Mouse (Mus musculus) liver, postnatal 0 days (tissue): ENCODE data around the gene Dpf3. TPM values are rescaled to one million over a fixed set of nuclear protein-coding genes. Genes with fewer than 3 reads are reported as not detected.
A peak's percentile ranks its signal among the peaks of the same experiment; 100 is the strongest.

Experiments
- ATAC-seq: fragments of 200-750 bp; cut with Nextera tagmentation; 2 replicates; pipeline ENCODE4 v1.8.0; 2017; ENCODE audit warnings: mild to moderate bottlenecking, moderate library complexity
- DNase-seq: peaks from one replicate; pipeline ENCODE4 v3.0.0-alpha.2; 2016
- H3K27ac ChIP-seq: fragments of 300-500 bp; sonication (generic); 2 replicates; pipeline ENCODE4 v1.5.1; 2014; ENCODE audit warnings: antibody characterized with exemption, moderate library complexity, mild to moderate bottlenecking, low read depth
- H3K27me3 ChIP-seq: fragments of 300-500 bp; sonication (generic); 2 replicates; pipeline ENCODE4 v1.6.1; 2014; ENCODE audit warnings: low read length, control low read depth, mixed read lengths; ENCODE audit not compliant: insufficient read depth
- H3K36me3 ChIP-seq: fragments of 300-500 bp; sonication (generic); replicated peaks from 2 replicates; pipeline ENCODE4 v1.6.1; 2014; ENCODE audit warnings: mild to moderate bottlenecking, control low read depth, low read length, moderate library complexity, mixed read lengths; ENCODE audit not compliant: insufficient read depth
- H3K4me1 ChIP-seq: fragments of 300-500 bp; sonication (generic); 2 replicates; pipeline ENCODE4 v1.6.1; 2014; ENCODE audit warnings: antibody characterized with exemption, mild to moderate bottlenecking, control low read depth; ENCODE audit not compliant: insufficient read depth
- H3K4me2 ChIP-seq: fragments of 300-500 bp; sonication (generic); 2 replicates; pipeline ENCODE4 v1.6.1; 2014; ENCODE audit warnings: low read depth, mild to moderate bottlenecking, low read length, moderate library complexity, mixed read lengths
- H3K4me3 ChIP-seq: fragments of 300-500 bp; sonication (generic); 2 replicates; pipeline ENCODE4 v1.5.1; 2014; ENCODE audit warnings: low read depth, low read length
- H3K9ac ChIP-seq: fragments of 300-500 bp; sonication (generic); replicated peaks from 2 replicates; pipeline ENCODE4 v1.6.1; 2014; ENCODE audit warnings: mild to moderate bottlenecking, moderate library complexity
- H3K9me3 ChIP-seq: fragments of 300-500 bp; sonication (generic); 2 replicates; pipeline ENCODE4 v1.6.1; 2016; ENCODE audit warnings: mild to moderate bottlenecking, control low read depth, low read length, mixed read lengths
- CTCF ChIP-seq: sonication (generic); IDR thresholded peaks from 2 replicates; pipeline ENCODE4 v1.5.1; 2016; ENCODE audit warnings: antibody characterized with exemption, low read depth
- EP300 ChIP-seq: IDR thresholded peaks from 2 replicates; pipeline ENCODE4 v1.6.1; 2016; ENCODE audit warnings: antibody characterized with exemption, low read depth, mild to moderate bottlenecking
- WGBS: fragments of 180-500 bp; shearing (Covaris S2); extraction: QIAGEN DNeasy Blood & Tissue Kit; methylation state at CpG from one replicate; pipeline ENCODE4 v1.1.7; 2014; ENCODE audit not compliant: insufficient replicate concordance; 5-methylcytosine and 5-hydroxymethylcytosine counted together
- polyA plus RNA-seq: library from polyadenylated mRNA; unstranded; fragments of >200 nt; fragmentation: Nextera tagmentation; extraction: Ambion mirVana; gene quantifications from 2 replicates; pipeline ENCODE4 v1.2.1, GENCODE M21; 2015

Gene Dpf3
- polyA plus RNA-seq, 1 experiment from 2014 or later, result 7.5 TPM

DNA sequence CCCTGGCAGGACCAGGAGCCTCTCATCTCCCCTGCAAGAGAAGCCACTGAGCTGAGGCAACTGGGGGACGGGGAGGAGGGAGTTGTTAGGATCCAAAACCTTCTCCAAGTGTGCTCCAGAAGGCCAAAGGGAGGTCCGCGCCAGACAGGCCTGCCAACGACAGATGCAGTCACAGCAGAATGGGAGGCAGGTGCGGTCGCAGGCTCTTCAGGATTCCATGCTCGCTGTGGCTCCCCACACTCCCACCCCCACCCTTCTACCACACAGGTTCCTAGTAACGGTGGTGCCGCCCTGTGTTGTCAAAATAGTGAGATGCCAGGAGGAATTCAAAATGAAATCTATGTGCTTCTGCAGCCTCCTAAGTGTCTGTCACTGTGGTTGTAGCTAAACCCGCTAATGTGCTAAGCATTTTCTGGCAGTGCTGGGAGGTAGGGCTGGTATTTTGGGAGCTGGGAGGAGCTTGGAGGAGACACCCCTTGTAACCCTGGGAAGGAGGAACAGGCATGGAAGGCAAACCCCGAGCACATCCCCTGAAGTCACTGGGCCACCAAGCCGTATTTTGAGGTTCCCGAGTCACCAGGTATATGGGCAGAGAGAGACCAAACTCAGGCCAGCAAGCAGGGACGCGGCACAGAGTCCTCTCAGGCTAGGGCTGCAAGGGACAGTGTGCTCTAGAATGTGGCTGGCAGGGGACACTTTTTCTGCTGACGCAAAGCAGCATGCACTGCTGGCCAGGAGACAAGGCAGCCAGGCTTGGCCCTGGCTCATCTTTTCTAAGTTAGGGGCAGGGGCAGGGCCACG, 75.6 kb downstream of the Dpf3 start:
- 67% methylated on average over 17 of the region's 17 CpGs for WGBS

DNA sequence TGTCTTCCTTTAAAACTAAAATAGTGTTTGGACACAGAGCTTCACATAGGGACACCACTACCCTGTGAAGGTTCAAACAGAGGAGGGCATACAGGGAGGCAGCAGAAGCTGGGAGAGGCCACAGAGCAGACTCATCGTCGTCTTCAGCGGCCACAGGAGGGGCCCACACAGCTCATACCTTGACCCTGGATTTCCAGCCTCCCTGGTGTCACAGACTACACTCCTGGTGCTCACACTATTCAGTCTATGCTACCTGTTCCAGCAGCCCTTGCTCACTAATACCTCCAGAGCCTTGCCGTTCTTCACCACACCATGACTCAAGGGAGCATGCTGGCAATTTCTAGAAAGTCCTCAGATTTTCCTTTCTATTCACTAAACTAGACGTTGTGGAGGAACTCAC, 76.5 kb downstream of the Dpf3 start:
- H3K4me1 ChIP-seq, result peaks cover 2% of the 10 kb centered on the region
- H3K4me2 ChIP-seq, result no peak overlapping the region
- no peak for TF ChIP-seq EP300
- TF ChIP-seq CTCF, result no peak
- ATAC-seq (no peak), DNase-seq (no peak)
- H3K36me3 ChIP-seq, result no peaks in the 10 kb centered on the region
- H3K9ac ChIP-seq, result no peak overlapping the region
- no peaks in the 10 kb centered on the region for H3K9me3 ChIP-seq
- no peak overlapping the region for H3K4me3 ChIP-seq
- no peaks in the 10 kb centered on the region for H3K27me3 ChIP-seq
- H3K27ac ChIP-seq, result no peak overlapping the region
- WGBS, result 78% methylated on average over 5 of the region's 5 CpGs

More for the DNA sequence above, 75.6 kb downstream of the Dpf3 start:
- H3K27ac ChIP-seq, result no peak overlapping the region
- H3K4me3 ChIP-seq, result no peak overlapping the region
- H3K36me3 ChIP-seq, result no peaks in the 10 kb centered on the region
- no peak overlapping the region for H3K4me2 ChIP-seq
- no peaks in the 10 kb centered on the region for H3K9me3 ChIP-seq
- H3K4me1 ChIP-seq, result no peaks in the 10 kb centered on the region
- TF ChIP-seq CTCF (no peak), EP300 (no peak)
- DNase-seq (no peak), ATAC-seq (no peak)
- no peak overlapping the region for H3K9ac ChIP-seq
- H3K27me3 ChIP-seq, result no peaks in the 10 kb centered on the region

DNA sequence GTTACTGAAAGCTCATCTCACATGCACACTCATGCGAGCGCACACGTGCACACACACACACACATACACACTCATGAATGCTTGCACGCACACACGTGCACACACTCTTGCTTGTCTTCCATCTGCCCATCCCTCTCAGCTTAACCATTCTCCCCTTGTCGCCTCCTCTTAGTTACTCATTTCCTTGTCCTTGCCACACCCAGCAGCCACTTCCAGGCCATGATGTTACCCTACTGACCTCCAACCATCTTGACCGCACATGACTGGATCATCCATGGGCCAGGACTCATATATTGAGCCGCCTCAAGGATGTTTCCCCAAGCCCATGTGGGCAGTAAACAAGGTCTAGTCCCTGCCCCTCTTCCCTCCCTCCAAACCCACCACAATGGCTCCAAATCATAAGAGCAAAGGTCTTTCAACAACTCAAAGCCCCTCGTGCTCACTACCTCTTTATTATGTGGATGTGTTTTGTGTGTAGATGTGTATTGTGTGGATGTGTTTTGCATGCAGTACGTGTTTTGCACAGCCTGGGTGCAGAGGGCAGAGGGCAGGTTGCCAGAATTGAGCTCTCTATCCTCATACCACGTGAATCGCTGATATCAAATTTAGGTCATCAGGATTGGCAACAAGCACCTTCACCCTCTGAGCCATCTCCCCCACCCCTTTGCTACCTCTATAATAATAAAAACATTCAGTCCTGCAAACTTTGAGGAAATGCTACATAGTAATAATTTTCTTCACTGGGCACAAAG, 82.0 kb downstream of the Dpf3 start:
- DNase-seq, result peak; percentile 64
- Histone ChIP-seq H3K9ac (no peak overlapping the region), H3K4me2 (no peak overlapping the region), H3K9me3 (no peaks in the 10 kb centered on the region), H3K27me3 (no peaks in the 10 kb centered on the region), H3K36me3 (no peaks in the 10 kb centered on the region), H3K4me3 (no peak overlapping the region), H3K27ac (peak overlapping the region; percentile 79), H3K4me1 (peaks cover 4% of the 10 kb centered on the region)
- TF ChIP-seq CTCF (no peak), EP300 (no peak)
- WGBS, result 76% methylated on average over 12 of the region's 12 CpGs
- ATAC-seq, result peak; percentile 86

DNA sequence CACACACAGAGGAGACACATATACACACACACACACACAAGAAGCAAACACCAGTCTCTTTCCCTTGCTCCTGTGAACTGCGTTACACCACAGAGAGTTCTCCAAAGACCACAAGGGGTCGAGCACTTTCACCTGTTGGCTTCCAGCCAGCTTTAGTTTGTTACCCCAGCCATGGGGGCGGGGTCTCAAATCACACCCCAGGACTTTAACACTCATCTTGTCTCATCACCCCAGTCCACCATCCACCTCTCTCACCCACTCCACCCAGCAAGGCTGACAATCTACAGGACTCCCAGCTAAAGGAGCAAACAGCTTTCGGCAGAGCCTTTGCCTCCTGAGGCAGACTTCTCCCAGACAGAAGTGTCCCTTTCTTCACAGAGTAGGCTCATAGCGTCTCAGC, 85.2 kb downstream of the Dpf3 start:
- H3K4me3 ChIP-seq, result no peak overlapping the region
- H3K36me3 ChIP-seq, result no peaks in the 10 kb centered on the region
- DNase-seq (peak; percentile 57), ATAC-seq (peak; percentile 46; the same call in 1 of the 2 replicates)
- H3K4me1 ChIP-seq, result peaks cover 4% of the 10 kb centered on the region
- H3K27me3 ChIP-seq, result no peaks in the 10 kb centered on the region
- TF ChIP-seq CTCF, result no peak
- no peak for TF ChIP-seq EP300
- no peak overlapping the region for H3K4me2 ChIP-seq
- peak overlapping the region; percentile 24; the same call in 1 of the 2 replicates for H3K27ac ChIP-seq
- WGBS, result 55% methylated on average over 5 of the region's 5 CpGs
- no peak overlapping the region for H3K9ac ChIP-seq
- H3K9me3 ChIP-seq, result no peaks in the 10 kb centered on the region

DNA sequence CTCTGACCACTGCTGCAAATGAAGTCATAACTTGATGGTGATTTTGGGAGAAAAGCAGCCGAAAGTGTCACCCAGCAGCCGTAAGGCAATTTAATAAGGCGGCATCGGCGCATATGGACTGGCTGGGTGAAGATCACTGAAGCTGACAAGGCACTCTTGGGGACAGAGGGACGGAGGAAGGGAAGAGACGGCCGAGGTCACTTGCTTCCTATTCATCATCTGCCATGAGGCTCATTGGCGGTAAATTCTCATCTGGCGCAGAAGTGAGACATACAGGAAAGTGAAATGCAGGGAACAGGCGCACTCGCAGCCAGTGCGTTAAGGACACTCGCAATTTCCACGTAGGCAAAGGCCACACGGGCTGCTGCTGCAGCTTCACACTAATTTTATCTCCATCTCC, 95.5 kb downstream of the Dpf3 start:
- Histone ChIP-seq H3K36me3 (no peaks in the 10 kb centered on the region), H3K27me3 (no peaks in the 10 kb centered on the region), H3K4me1 (peaks cover 6% of the 10 kb centered on the region; the same call in 1 of the 2 replicates), H3K4me2 (no peak overlapping the region), H3K9ac (no peak overlapping the region), H3K27ac (no peak overlapping the region), H3K4me3 (no peak overlapping the region), H3K9me3 (no peaks in the 10 kb centered on the region)
- 81% methylated on average over 16 of the region's 16 CpGs for WGBS
- TF ChIP-seq CTCF (no peak), EP300 (no peak)
- ATAC-seq (no peak), DNase-seq (no peak)

DNA sequence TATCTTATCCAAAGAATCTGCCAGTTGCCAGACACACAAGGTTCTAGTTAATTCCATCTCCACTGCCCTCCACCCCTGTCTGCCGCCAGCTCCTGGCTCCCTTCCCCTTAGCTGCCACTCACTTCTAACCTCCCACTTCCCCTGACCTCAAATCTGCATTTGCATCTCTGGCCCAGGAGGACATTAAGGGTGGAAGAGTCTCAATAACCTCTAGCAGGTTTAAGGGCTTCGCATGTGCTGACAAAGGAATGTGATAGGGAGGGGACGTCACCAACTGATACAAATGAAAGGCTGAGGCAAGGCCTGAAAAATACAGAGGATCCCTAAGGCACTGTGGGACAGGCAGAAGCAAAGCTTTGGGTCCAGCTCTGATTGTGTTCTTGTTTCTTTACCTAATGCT, 100.0 kb downstream of the Dpf3 start:
- 36% methylated on average over 3 of the region's 3 CpGs for WGBS
- no peak overlapping the region for H3K4me3 ChIP-seq
- no peak overlapping the region for H3K9ac ChIP-seq
- H3K27me3 ChIP-seq, result no peaks in the 10 kb centered on the region
- H3K4me1 ChIP-seq, result peaks cover 8% of the 10 kb centered on the region
- no peaks in the 10 kb centered on the region for H3K9me3 ChIP-seq
- no peak for TF ChIP-seq EP300
- TF ChIP-seq CTCF, result no peak
- no peak overlapping the region for H3K4me2 ChIP-seq
- H3K27ac ChIP-seq, result no peak overlapping the region
- H3K36me3 ChIP-seq, result no peaks in the 10 kb centered on the region
- ATAC-seq (no peak), DNase-seq (no peak)
